Mouse (Mus musculus) stomach, embryonic 14.5 days (tissue): Measurements from ENCODE around the gene Myo1e. TPM values are rescaled to one million over a fixed set of nuclear protein-coding genes. Genes with fewer than 3 reads are reported as not detected.

Source experiments
- ATAC-seq: fragments of 200-750 bp; cut with Nextera tagmentation; 2 replicates; pipeline ENCODE4 v1.8.0; 2017; ENCODE audit warnings: low read depth, moderate TSS enrichment; ENCODE audit not compliant: insufficient number of reproducible peaks, insufficient read depth, low FRiP score
- H3K27ac ChIP-seq: fragments of 300-500 bp; sonication (generic); 2 replicates; pipeline ENCODE4 v1.5.1; 2014; ENCODE audit warnings: mild to moderate bottlenecking, low read length, moderate library complexity, mixed read lengths
- H3K27me3 ChIP-seq: fragments of 300-500 bp; sonication (generic); 2 replicates; pipeline ENCODE4 v1.6.1; 2014; ENCODE audit warnings: low read length, control low read depth, mixed read lengths; ENCODE audit not compliant: control insufficient read depth, insufficient read depth
- H3K36me3 ChIP-seq: fragments of 300-500 bp; sonication (generic); 2 replicates; pipeline ENCODE4 v1.6.1; 2014; ENCODE audit warnings: mild to moderate bottlenecking, control low read depth, low read length, moderate library complexity, mixed read lengths; ENCODE audit not compliant: control insufficient read depth, insufficient read depth
- H3K4me1 ChIP-seq: fragments of 300-500 bp; sonication (generic); 2 replicates; pipeline ENCODE4 v1.6.1; 2014; ENCODE audit warnings: low read length, control low read depth, mixed read lengths; ENCODE audit not compliant: control insufficient read depth, insufficient read depth
- H3K4me2 ChIP-seq: fragments of 300-500 bp; sonication (generic); replicated peaks from 2 replicates; pipeline ENCODE4 v1.6.1; 2014; ENCODE audit warnings: low read depth, low read length, control low read depth
- H3K4me3 ChIP-seq: fragments of 300-500 bp; sonication (generic); 2 replicates; pipeline ENCODE4 v1.5.1; 2014; ENCODE audit warnings: low read depth, low read length, control low read depth
- H3K9ac ChIP-seq: fragments of 300-500 bp; sonication (generic); replicated peaks from 2 replicates; pipeline ENCODE4 v1.6.1; 2014; ENCODE audit warnings: low read depth, mild to moderate bottlenecking, control low read depth, low read length, moderate library complexity, mixed read lengths
- H3K9me3 ChIP-seq: fragments of 300-500 bp; sonication (generic); 2 replicates; pipeline ENCODE4 v1.6.1; 2016; ENCODE audit warnings: low read depth, low read length, control low read depth; ENCODE audit not compliant: control insufficient read depth
- WGBS: fragments of 180-500 bp; shearing (Covaris S2); extraction: QIAGEN DNeasy Blood & Tissue Kit; methylation state at CpG from one replicate; pipeline ENCODE4 v1.1.7; 2014; 5-methylcytosine and 5-hydroxymethylcytosine counted together
- polyA plus RNA-seq: library from polyadenylated mRNA; unstranded; fragments of >200 nt; fragmentation: Nextera tagmentation; extraction: Ambion mirVana; gene quantifications from 2 replicates; pipeline ENCODE4 v1.2.1, GENCODE M21; 2014

Myo1e gene
- polyA plus RNA-seq, 1 experiment from 2014 or later: 23.2 TPM

- Histone ChIP-seq H3K9me3 (no peaks in the 10 kb centered on the region), H3K36me3 (no peaks in the 10 kb centered on the region), H3K9ac (no peak overlapping the region), H3K4me3 (no peak overlapping the region), H3K27me3 (no peaks in the 10 kb centered on the region), H3K4me1 (no peaks in the 10 kb centered on the region), H3K4me2 (no peak overlapping the region), H3K27ac (no peak overlapping the region)
- no peak for ATAC-seq
- 69% methylated on average over 7 of the region's 7 CpGs for WGBS
Observed at GRCm38 (mm10) chr9:70284584-70285140, 77.5 kb downstream of the Myo1e start.

GRCm38 (mm10) chr9:70290785-70291184 is 83.6 kb downstream of the Myo1e start:
- Histone ChIP-seq H3K36me3 (no peaks in the 10 kb centered on the region), H3K4me3 (no peak overlapping the region), H3K27ac (no peak overlapping the region), H3K9me3 (no peaks in the 10 kb centered on the region), H3K27me3 (no peaks in the 10 kb centered on the region), H3K4me1 (no peaks in the 10 kb centered on the region), H3K9ac (no peak overlapping the region), H3K4me2 (no peak overlapping the region)
- ATAC-seq: no peak
- 56% methylated on average over 10 of the region's 10 CpGs for WGBS

GRCm38 (mm10) chr9:70296916-70297315 is 89.8 kb downstream of the Myo1e start:
- Histone ChIP-seq H3K4me2 (no peak overlapping the region), H3K4me3 (no peak overlapping the region), H3K9ac (no peak overlapping the region), H3K27ac (no peak overlapping the region), H3K36me3 (peaks cover 5% of the 10 kb centered on the region; the same call in 1 of the 2 replicates), H3K27me3 (no peaks in the 10 kb centered on the region), H3K4me1 (no peaks in the 10 kb centered on the region), H3K9me3 (no peaks in the 10 kb centered on the region)
- WGBS: 22% methylated on average over 2 of the region's 2 CpGs
- no peak for ATAC-seq

- no peaks in the 10 kb centered on the region for H3K4me1 ChIP-seq
- no peak overlapping the region for H3K4me3 ChIP-seq
- H3K36me3 ChIP-seq: peaks cover 5% of the 10 kb centered on the region; the same call in 1 of the 2 replicates
- H3K9me3 ChIP-seq: no peaks in the 10 kb centered on the region
- ATAC-seq: no peak
- H3K27ac ChIP-seq: no peak overlapping the region
- 59% methylated on average over 7 of the region's 7 CpGs for WGBS
- H3K27me3 ChIP-seq: no peaks in the 10 kb centered on the region
- H3K9ac ChIP-seq: no peak overlapping the region
- H3K4me2 ChIP-seq: no peak overlapping the region
Observed at GRCm38 (mm10) chr9:70298221-70298620, 91.1 kb downstream of the Myo1e start.

GRCm38 (mm10) chr9:70300705-70301104 is 93.6 kb downstream of the Myo1e start:
- 93% methylated on average over 5 of the region's 5 CpGs for WGBS
- ATAC-seq: no peak
- H3K27me3 ChIP-seq: no peaks in the 10 kb centered on the region
- H3K4me2 ChIP-seq: no peak overlapping the region
- H3K9ac ChIP-seq: no peak overlapping the region
- H3K4me1 ChIP-seq: no peaks in the 10 kb centered on the region
- H3K36me3 ChIP-seq: peaks cover 5% of the 10 kb centered on the region; the same call in 1 of the 2 replicates
- no peak overlapping the region for H3K27ac ChIP-seq
- H3K9me3 ChIP-seq: no peaks in the 10 kb centered on the region
- no peak overlapping the region for H3K4me3 ChIP-seq

- Histone ChIP-seq H3K36me3 (peaks cover 5% of the 10 kb centered on the region; the same call in 1 of the 2 replicates), H3K4me2 (no peak overlapping the region), H3K27me3 (no peaks in the 10 kb centered on the region), H3K9me3 (no peaks in the 10 kb centered on the region), H3K9ac (no peak overlapping the region), H3K4me1 (no peaks in the 10 kb centered on the region), H3K4me3 (no peak overlapping the region), H3K27ac (no peak overlapping the region; the same call in 1 of the 2 replicates)
- 89% methylated on average over 6 of the region's 6 CpGs for WGBS
- ATAC-seq: no peak
Observed at GRCm38 (mm10) chr9:70301598-70301997, 94.4 kb downstream of the Myo1e start.

GRCm38 (mm10) chr9:70304901-70305300 is 97.8 kb downstream of the Myo1e start:
- Histone ChIP-seq H3K9ac (no peak overlapping the region), H3K4me2 (no peak overlapping the region), H3K36me3 (no peaks in the 10 kb centered on the region), H3K9me3 (no peaks in the 10 kb centered on the region), H3K27ac (no peak overlapping the region), H3K4me1 (no peaks in the 10 kb centered on the region), H3K27me3 (no peaks in the 10 kb centered on the region), H3K4me3 (no peak overlapping the region)
- 95% methylated on average over 8 of the region's 8 CpGs for WGBS
- ATAC-seq: no peak

GRCm38 (mm10) chr9:70310046-70310445 is 102.9 kb downstream of the Myo1e start:
- no peaks in the 10 kb centered on the region for H3K9me3 ChIP-seq
- no peak overlapping the region for H3K9ac ChIP-seq
- H3K4me1 ChIP-seq: no peaks in the 10 kb centered on the region
- no peak overlapping the region for H3K4me3 ChIP-seq
- 52% methylated on average over 1 of the region's 1 CpGs for WGBS
- ATAC-seq: no peak
- no peaks in the 10 kb centered on the region for H3K27me3 ChIP-seq
- H3K27ac ChIP-seq: no peak overlapping the region
- H3K36me3 ChIP-seq: no peaks in the 10 kb centered on the region
- no peak overlapping the region for H3K4me2 ChIP-seq

- no peak overlapping the region for H3K4me2 ChIP-seq
- H3K27ac ChIP-seq: no peak overlapping the region
- H3K9me3 ChIP-seq: no peaks in the 10 kb centered on the region
- H3K9ac ChIP-seq: no peak overlapping the region
- 92% methylated on average over 1 of the region's 1 CpGs for WGBS
- no peak overlapping the region for H3K4me3 ChIP-seq
- H3K4me1 ChIP-seq: no peaks in the 10 kb centered on the region
- no peaks in the 10 kb centered on the region for H3K27me3 ChIP-seq
- no peak for ATAC-seq
- H3K36me3 ChIP-seq: no peaks in the 10 kb centered on the region
Observed at GRCm38 (mm10) chr9:70314019-70314418, 106.9 kb downstream of the Myo1e start.
